Mouse (Mus musculus) WW6 (cell line): ENCODE results near the gene Gsdme.

Experiments
- DNase-seq: peaks from one replicate; pipeline ENCODE4 v3.0.0-alpha.2; 2013; ENCODE audit warnings: low read depth, low spot score

The Gsdme gene

DNA sequence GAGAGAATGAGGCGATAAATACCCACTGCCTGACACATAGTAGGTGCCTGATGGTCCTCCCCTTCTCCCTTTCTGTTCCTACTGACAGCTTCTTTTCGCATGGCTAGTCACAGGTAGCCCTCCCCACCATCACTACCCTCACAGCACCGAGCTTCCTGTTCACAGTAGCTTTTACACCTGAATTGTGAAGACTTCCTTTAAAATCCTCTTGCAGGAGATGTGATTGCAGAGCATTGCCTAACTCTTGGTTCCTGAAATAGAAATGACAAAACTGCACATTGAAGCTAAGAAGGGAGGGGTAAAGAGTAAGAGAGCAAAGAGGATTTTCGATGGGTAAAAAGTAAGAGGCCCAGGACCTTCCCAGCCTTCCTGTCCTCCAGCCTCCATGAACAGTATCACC is 18.7 kb downstream of the Gsdme start:
- DNase-seq = no peak

DNA sequence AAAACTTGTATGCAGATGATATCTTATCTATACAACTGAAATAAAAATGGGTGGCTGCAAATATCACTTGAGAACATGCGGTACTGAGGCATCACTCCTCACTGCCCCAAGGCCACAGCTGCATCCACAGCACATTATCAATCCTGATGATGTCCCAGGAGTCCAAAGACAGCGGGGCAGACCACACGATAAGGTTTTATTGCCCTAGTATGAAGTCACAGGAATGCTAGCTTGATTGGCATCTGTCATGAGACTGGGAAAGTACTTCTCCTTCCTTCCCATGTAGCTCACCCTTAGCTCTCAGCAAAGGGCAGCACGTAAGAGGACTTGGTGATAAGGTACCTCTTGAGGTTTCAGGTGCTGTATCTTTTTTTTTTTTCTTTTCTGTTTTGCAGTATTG is 19.5 kb downstream of the Gsdme start:
- no peak for DNase-seq

- DNase-seq = no peak
These were observed 23.2 kb downstream of the Gsdme start for GRCm38 (mm10) chr6:50240437-50240836.

GRCm38 (mm10) chr6:50239902-50240301 is 23.8 kb downstream of the Gsdme start:
- no peak for DNase-seq

DNA sequence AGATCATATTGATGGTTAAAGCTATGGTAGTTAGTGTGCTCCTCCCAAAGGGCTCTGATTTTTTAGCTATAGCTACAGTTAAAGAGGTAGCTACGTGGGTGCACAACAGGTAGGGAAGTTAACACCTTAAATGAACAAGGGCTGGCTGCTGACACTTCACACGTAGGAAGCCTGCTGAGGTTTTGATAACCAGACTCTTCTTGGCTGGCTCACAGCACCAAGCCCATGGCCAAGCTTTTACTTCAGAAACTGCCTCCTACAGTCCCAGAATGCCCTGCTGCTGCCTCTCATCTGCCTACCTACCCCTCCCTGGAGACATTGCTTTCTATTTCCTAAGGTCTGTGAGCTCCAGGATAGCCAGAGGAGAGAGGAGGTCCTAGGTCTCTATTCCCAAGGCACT is 25.7 kb downstream of the Gsdme start:
- no peak for DNase-seq

- no peak for DNase-seq
These were observed 30.7 kb downstream of the Gsdme start for GRCm38 (mm10) chr6:50232984-50233383.

DNA sequence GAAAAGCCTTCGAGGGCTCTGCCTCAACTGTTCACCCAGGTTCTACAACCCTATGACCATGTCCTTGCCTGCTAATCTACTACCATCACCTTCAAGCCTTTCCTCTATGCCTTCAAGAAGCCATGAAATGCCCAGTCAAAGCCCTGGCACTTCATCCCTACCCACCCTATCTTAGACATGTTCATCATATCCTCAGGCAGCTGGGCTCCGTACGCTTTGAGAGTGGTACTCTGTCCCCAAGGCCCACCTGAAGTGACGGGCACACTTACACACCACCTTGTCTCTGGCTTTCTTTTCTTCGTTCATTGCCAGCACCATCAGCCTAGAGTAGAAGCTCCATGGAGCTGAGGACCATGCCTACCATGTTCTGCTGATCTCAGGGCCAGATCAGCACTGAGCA is 32.4 kb downstream of the Gsdme start:
- DNase-seq = no peak

- DNase-seq = no peak
These were observed 35.5 kb downstream of the Gsdme start for GRCm38 (mm10) chr6:50228180-50228579.

DNA sequence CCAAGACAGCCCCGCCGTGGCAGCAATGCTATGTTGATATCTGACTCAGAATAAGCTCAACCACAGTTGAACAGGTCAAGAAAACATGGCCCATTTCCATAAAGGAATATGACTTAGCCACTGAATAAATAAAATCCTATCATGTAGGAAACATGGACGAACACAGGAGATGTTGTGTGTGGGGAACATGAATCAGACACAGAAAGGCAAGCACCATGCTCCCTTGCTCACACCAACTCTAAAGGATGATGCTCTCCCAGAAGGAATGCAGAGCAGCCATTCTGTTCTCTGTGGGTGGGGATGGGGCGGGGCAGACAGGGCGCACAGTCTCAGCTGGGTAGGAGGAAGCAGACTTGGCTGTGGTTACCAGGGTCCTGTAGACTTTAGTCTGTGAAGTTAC is 38.4 kb downstream of the Gsdme start:
- no peak for DNase-seq

GRCm38 (mm10) chr6:50223606-50224005 is 40.1 kb downstream of the Gsdme start:
- DNase-seq = no peak

GRCm38 (mm10) chr6:50222986-50223385 is 40.7 kb downstream of the Gsdme start:
- DNase-seq = no peak

GRCm38 (mm10) chr6:50222351-50222750 is 41.3 kb downstream of the Gsdme start:
- no peak for DNase-seq

DNA sequence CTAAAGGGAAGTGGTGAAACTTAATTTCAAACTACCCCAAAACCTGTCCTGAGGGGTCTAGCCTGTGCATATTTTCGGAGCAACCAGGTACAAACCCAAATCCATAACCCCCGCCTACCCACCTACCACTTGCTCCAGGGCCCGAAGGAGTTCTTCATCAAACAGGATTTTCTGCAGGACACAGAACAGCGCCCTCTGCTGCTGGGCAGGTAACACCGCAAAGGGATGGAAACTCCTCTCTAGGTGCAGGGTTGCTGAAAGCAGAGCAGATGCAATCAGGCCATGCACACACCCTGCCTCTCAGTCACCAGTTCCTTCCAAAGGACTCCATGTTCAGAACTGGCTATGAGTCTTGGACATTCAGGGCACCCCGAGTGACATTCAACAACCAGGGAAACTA is 42.8 kb downstream of the Gsdme start:
- peak; percentile 14 for DNase-seq

DNA sequence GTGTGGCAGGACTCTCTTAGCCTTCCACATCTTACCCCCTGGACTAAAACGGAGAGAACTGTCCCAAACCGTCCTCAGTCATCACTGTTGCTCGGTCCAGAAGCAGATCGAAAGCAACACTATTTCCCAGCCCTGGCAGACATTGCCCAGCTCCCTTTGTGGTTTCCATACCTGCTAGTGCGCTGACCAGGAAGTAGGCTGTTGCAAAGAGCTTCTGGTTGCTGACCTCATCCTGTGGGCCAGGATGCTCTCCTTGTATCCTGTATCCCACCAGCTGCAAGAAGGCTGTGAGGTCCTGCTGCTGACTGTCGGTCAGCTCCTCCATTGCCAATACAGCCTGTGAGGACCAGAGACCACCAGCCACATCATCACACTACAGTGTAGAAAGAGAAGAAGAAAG is 44.6 kb downstream of the Gsdme start:
- DNase-seq = no peak

GRCm38 (mm10) chr6:50218628-50219027 is 45.0 kb downstream of the Gsdme start:
- no peak for DNase-seq

DNA sequence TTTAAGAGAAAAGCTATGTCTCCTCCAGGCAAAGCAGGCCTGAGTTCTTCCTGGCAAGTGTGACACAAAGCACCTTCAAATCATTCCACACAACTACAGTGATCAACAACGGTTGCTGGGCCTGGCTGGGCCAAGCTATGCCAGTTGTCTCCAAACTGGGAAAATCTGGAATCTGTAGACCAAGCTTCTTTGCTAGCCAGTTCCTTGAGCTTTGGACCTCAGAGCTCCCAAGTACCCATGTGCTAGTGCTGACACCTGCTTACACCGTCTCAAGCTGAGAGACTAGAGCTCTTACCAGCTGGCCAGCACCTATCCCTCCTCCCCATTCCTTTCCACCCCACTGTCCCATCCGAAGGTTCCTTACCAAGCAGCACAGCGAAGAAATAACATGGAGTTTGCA is 47.7 kb downstream of the Gsdme start:
- no peak for DNase-seq

- no peak for DNase-seq
These were observed 48.3 kb downstream of the Gsdme start for GRCm38 (mm10) chr6:50215373-50215745.

- no peak for DNase-seq
These were observed 48.8 kb downstream of the Gsdme start for GRCm38 (mm10) chr6:50214711-50215372.

DNA sequence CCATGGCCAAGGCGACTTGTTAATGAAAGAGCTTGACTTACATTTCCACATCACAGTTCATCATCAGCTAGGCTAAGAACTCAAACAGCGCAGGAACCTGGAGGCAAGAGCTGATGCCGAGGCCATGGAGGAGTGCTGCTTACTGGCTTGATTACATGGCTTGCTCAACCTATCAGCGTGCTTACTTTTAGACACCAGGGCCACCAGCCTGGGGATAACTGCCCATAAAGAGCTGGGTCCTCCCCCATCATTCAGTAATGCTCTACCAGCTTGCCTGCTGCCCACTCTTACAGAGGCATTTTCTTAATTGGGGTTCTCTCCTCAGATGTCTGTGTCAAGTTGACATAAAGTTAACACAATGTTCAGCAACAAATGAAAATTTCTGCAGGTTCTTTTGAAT is 58.6 kb downstream of the Gsdme start:
- no peak for DNase-seq

GRCm38 (mm10) chr6:50204356-50204755 is 59.3 kb downstream of the Gsdme start:
- DNase-seq = no peak

GRCm38 (mm10) chr6:50193851-50194250 is 69.8 kb downstream of the Gsdme start:
- no peak for DNase-seq

GRCm38 (mm10) chr6:50192822-50193221 is 70.8 kb downstream of the Gsdme start:
- DNase-seq = no peak

DNA sequence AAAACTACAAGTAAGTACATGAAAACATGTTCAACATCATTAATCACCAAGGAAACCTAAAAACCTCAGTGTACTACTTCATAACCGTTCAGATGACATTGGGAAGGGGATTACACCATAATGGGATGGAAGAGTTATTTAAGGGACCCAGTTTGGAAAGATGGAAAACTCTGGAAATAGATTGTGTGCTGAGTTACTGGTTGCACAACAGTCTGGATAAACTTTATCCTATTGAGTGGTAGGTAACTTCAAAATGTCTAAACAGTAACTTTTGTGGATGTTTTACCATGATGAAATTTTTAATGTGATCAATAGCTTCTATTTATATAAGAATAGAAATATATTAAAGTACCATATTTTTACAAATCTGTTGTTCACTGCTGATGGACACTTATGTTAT is 71.5 kb downstream of the Gsdme start:
- no peak for DNase-seq

DNA sequence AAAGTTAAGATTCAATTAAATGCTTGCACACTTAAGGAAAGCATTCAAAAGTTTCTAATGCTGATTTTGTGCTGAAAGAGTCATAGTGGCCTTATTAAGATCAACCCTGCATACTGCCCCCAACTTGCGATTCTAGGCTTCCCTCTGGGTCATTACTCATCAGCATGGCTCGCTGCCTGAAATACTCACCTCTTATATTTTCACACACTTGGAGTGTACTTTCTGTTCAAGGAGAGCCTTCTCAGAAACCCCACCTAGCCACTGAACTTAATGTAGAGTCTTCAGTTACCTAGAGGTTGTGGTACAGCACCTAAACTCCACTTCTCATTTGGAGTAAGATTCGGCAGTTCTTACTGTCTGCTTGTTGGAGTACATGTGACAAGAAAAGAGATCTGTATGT is 72.1 kb downstream of the Gsdme start:
- DNase-seq = no peak
